Mouse (Mus musculus): ENCODE results near the gene Magi1. TPM values are rescaled to one million over a fixed set of nuclear protein-coding genes. Genes with fewer than 3 reads are reported as not detected.

Gene Magi1
- polyA plus RNA-seq, 1 experiment from 2014 or later = 25.3 TPM

DNA sequence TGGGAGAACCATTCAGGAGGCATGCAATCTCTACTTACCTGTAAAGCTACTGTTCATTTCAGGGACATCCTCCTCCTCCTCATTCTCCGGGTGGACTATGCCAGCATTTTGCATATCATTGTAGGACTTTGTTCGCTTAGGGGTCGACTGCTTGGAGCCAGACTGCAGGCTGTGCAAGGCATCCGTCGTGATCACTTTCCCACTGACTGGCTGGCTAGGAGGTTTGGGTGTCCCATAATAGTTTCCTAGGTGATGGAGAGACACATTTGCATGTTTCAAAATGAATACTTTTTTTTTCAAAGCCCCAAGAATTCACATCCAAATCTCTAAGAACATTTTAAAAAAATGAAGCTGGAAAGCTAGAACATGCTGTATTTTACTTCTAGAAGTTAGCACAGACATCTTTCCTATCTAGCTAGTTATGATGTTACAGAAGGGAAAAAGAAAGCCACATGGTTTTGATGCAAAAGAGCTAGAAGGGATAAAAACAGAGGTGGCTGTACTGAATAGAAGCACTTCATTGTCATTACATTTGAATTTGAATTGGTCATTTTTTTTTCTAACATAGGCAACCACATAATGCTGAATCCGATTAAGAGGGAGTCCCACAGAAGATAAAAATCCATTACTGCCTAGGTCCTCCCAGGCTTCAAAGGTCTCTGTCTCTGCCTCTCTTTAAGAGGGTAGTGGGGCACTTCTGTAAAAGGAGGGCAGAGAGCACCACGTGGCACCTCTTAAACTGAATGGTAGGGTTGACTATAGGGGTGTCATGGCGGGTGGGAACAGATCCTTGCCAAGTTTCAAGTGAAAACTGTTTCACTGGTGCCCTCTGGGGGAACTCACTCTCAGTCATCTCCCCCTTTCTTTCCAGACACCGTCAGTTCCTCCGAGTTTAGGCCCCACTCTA lies 491.2 kb downstream of the Magi1 start:
- Histone ChIP-seq H3K27ac (no peak overlapping the region), H3K4me1 (replicated peaks; ENCODE audit: control insufficient read depth, insufficient read depth, low read length) (peaks cover 6% of the 10 kb centered on the region; the same call in 1 of the 2 replicates), H3K4me2 (replicated peaks) (no peak overlapping the region), H3K27me3 (ENCODE audit: control insufficient read depth, insufficient read depth, low read length) (no peaks in the 10 kb centered on the region), H3K9me3 (ENCODE audit: control insufficient read depth, low read length) (no peaks in the 10 kb centered on the region), H3K9ac (no peak overlapping the region), H3K4me3 (replicated peaks; ENCODE audit: low read length) (no peak overlapping the region), H3K36me3 (replicated peaks; ENCODE audit: control insufficient read depth, insufficient read depth) (no peaks in the 10 kb centered on the region)
- ATAC-seq (ENCODE audit: low FRiP score) (peak; percentile 82), DNase-seq (ENCODE audit: low spot score) (no peak)
- WGBS = 18% methylated on average over 10 of the region's 10 CpGs

DNA sequence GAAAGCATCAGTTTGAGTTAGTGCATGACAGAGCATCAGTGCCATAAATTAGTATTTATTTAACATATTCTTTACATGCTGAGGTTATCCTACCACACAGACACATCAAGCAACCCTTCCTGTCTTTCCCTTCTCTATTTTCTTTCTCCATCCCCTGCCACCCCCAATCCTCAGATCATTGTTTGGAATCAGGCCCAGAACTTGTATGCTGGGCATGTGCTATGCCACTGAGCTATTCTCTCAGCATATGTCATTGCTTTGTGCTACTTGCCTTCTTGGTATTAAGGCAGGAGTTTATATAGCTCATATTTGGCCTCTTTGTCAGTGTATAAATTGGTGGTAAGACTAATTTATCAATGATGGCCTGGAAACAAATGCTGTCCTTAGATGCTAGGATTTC lies 494.0 kb downstream of the Magi1 start:
- Histone ChIP-seq H3K9ac (no peak overlapping the region), H3K27ac (no peak overlapping the region), H3K9me3 (ENCODE audit: control insufficient read depth, low read length) (no peaks in the 10 kb centered on the region), H3K36me3 (replicated peaks; ENCODE audit: control insufficient read depth, insufficient read depth) (no peaks in the 10 kb centered on the region), H3K27me3 (ENCODE audit: control insufficient read depth, insufficient read depth, low read length) (no peaks in the 10 kb centered on the region), H3K4me1 (replicated peaks; ENCODE audit: control insufficient read depth, insufficient read depth, low read length) (peaks cover 6% of the 10 kb centered on the region; the same call in 1 of the 2 replicates), H3K4me2 (replicated peaks) (no peak overlapping the region), H3K4me3 (replicated peaks; ENCODE audit: low read length) (no peak overlapping the region)
- no peak for ATAC-seq (ENCODE audit: low FRiP score)
- DNase-seq (ENCODE audit: low spot score) = no peak

- H3K36me3 ChIP-seq (replicated peaks; ENCODE audit: control insufficient read depth, insufficient read depth) = no peaks in the 10 kb centered on the region
- no peak overlapping the region for H3K27ac ChIP-seq
- H3K4me1 ChIP-seq (replicated peaks; ENCODE audit: control insufficient read depth, insufficient read depth, low read length) = 0 out of 2 replicates have a peak, but pooled peaks cover 1% of the 10 kb centered on the region
- no peak overlapping the region for H3K4me3 ChIP-seq (replicated peaks; ENCODE audit: low read length)
- no peaks in the 10 kb centered on the region for H3K9me3 ChIP-seq (ENCODE audit: control insufficient read depth, low read length)
- DNase-seq (ENCODE audit: low spot score) (no peak), ATAC-seq (ENCODE audit: low FRiP score) (no peak)
- WGBS = 91% methylated on average over 3 of the region's 3 CpGs
- no peak overlapping the region for H3K4me2 ChIP-seq (replicated peaks)
- H3K27me3 ChIP-seq (ENCODE audit: control insufficient read depth, insufficient read depth, low read length) = no peaks in the 10 kb centered on the region
- no peak overlapping the region for H3K9ac ChIP-seq
Observed at GRCm38 (mm10) chr6:93787042-93787441, 496.7 kb downstream of the Magi1 start.

DNA sequence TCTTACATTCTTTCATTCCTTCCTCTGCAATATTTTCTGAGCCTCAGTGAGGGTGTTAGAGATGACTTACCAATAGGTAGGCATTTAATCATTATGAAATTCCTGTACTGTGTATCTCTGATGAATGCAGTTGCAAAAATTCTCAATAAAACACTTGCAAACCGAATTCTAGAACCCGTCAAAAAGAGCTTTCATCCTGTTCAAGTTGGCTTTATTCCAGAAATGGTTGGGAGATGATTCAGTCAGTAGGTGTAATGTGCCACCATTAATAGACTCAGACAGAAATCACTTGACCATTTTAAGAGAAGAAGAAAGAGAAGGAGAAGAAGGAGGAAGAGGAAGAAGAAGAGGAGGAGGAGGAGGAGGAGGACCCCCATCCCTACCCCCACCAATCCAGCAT lies 497.5 kb downstream of the Magi1 start:
- no peak overlapping the region for H3K9ac ChIP-seq
- H3K36me3 ChIP-seq (replicated peaks; ENCODE audit: control insufficient read depth, insufficient read depth) = 0 out of 2 replicates have a peak, but pooled peaks cover 4% of the 10 kb centered on the region
- H3K27ac ChIP-seq = no peak overlapping the region
- H3K4me3 ChIP-seq (replicated peaks; ENCODE audit: low read length) = no peak overlapping the region
- no peaks in the 10 kb centered on the region for H3K27me3 ChIP-seq (ENCODE audit: control insufficient read depth, insufficient read depth, low read length)
- no peak overlapping the region for H3K4me2 ChIP-seq (replicated peaks)
- H3K4me1 ChIP-seq (replicated peaks; ENCODE audit: control insufficient read depth, insufficient read depth, low read length) = no peaks in the 10 kb centered on the region
- ATAC-seq (ENCODE audit: low FRiP score) (no peak), DNase-seq (ENCODE audit: low spot score) (no peak)
- H3K9me3 ChIP-seq (ENCODE audit: control insufficient read depth, low read length) = no peaks in the 10 kb centered on the region
- 83% methylated on average over 2 of the region's 2 CpGs for WGBS

- peaks cover 13% of the 10 kb centered on the region; the same call in 1 of the 2 replicates for H3K36me3 ChIP-seq (replicated peaks; ENCODE audit: control insufficient read depth, insufficient read depth)
- H3K9me3 ChIP-seq (ENCODE audit: control insufficient read depth, low read length) = peaks cover 8% of the 10 kb centered on the region
- no peaks in the 10 kb centered on the region for H3K27me3 ChIP-seq (ENCODE audit: control insufficient read depth, insufficient read depth, low read length)
- 17% methylated on average over 4 of the region's 4 CpGs for WGBS
- ATAC-seq (ENCODE audit: low FRiP score) (no peak; the same call in 1 of the 2 replicates), DNase-seq (ENCODE audit: low spot score) (no peak)
- H3K27ac ChIP-seq = no peak overlapping the region
- H3K4me2 ChIP-seq (replicated peaks) = no peak overlapping the region
- H3K9ac ChIP-seq = no peak overlapping the region
- H3K4me3 ChIP-seq (replicated peaks; ENCODE audit: low read length) = no peak overlapping the region
- H3K4me1 ChIP-seq (replicated peaks; ENCODE audit: control insufficient read depth, insufficient read depth, low read length) = peaks cover 24% of the 10 kb centered on the region; the same call in 1 of the 2 replicates
Observed at GRCm38 (mm10) chr6:93771081-93771480, 512.6 kb downstream of the Magi1 start.

DNA sequence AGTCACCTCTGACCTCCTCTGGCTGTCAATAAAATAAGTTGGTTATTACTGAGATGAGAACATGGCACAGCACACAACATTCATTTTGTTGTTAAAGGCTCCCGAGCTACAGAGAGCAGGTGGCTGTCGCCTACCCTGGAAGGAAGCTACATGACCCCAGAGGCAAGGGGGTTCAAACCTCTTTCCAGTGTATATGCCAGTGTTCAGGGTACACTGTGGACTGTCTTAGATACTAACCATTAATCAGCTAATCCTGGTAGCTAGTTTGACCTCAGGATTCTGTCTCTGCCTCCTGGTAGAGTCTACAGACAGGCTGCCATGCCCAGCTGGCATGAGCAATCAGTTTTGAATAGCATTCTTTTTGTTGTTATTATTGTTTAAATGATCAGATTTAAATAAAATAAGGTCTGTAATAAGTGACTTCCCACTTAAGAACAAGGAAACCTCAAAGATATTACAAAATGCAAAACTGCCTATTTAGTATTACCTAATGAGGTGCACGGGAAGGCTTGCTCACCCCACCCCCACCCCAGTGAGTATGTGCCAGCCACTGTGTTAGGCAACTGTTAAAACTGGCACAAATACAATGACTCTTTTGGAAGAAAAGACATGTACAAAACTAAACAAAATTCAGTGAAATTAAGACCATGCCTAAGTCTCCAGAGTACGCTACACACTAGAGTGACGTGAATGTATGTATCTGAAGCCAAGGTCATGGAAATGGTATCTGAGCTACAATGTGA lies 513.3 kb downstream of the Magi1 start:
- peaks cover 8% of the 10 kb centered on the region for H3K9me3 ChIP-seq (ENCODE audit: control insufficient read depth, low read length)
- no peak overlapping the region for H3K4me3 ChIP-seq (replicated peaks; ENCODE audit: low read length)
- H3K9ac ChIP-seq = no peak overlapping the region
- peaks cover 16% of the 10 kb centered on the region for H3K36me3 ChIP-seq (replicated peaks; ENCODE audit: control insufficient read depth, insufficient read depth)
- DNase-seq (ENCODE audit: low spot score) (no peak), ATAC-seq (ENCODE audit: low FRiP score) (no peak)
- WGBS = 42% methylated on average over 5 of the region's 5 CpGs
- no peak overlapping the region for H3K27ac ChIP-seq
- peaks cover 24% of the 10 kb centered on the region; the same call in 1 of the 2 replicates for H3K4me1 ChIP-seq (replicated peaks; ENCODE audit: control insufficient read depth, insufficient read depth, low read length)
- H3K4me2 ChIP-seq (replicated peaks) = no peak overlapping the region
- no peaks in the 10 kb centered on the region for H3K27me3 ChIP-seq (ENCODE audit: control insufficient read depth, insufficient read depth, low read length)

- H3K27me3 ChIP-seq (ENCODE audit: control insufficient read depth, insufficient read depth, low read length) = no peaks in the 10 kb centered on the region
- no peak overlapping the region for H3K9ac ChIP-seq
- 54% methylated on average over 3 of the region's 3 CpGs for WGBS
- peak overlapping the region; percentile 68; the same call in 1 of the 2 replicates for H3K27ac ChIP-seq
- no peak for ATAC-seq (ENCODE audit: low FRiP score)
- H3K36me3 ChIP-seq (replicated peaks; ENCODE audit: control insufficient read depth, insufficient read depth) = peaks cover 45% of the 10 kb centered on the region
- no peak overlapping the region for H3K4me3 ChIP-seq (replicated peaks; ENCODE audit: low read length)
- H3K4me2 ChIP-seq (replicated peaks) = no peak overlapping the region
- H3K4me1 ChIP-seq (replicated peaks; ENCODE audit: control insufficient read depth, insufficient read depth, low read length) = no peaks in the 10 kb centered on the region
- DNase-seq (ENCODE audit: low spot score) = no peak
- no peaks in the 10 kb centered on the region for H3K9me3 ChIP-seq (ENCODE audit: control insufficient read depth, low read length)
Observed at GRCm38 (mm10) chr6:93758114-93758513, 525.6 kb downstream of the Magi1 start.

DNA sequence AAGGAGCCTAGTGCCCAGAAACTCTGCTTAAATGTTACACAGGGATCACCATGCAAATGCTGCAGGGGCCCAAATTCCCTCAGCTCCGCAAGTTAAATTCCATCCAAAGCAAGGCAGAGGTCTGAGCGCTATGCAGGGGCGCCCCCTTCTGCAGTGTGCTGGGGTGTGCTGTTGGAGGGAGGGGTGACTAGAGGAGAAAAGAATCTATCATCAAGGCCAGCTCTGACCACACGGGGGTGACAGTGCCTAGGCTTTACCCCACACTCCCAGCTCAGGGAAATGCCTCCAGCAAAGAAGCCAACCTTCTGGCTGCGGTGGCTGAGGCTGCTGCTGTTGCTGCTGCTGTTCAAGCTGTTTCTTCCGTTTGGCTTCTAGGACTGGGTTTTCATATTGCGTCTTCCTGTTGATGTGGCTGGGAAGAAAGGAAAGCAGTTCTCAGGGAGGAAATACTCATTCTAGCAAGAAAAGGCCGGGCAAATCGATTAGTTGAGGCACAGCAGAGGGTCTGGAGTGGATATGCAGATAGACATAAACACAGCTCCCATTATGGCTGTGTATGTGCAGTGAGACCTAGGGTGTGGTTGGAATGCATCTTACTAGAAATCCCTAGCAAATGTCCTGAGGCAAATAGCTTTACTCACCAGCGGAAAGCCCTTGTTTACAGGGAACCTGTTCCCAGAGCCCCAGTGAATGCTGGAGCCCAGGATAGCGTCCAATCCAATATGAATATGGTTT lies 526.2 kb downstream of the Magi1 start:
- no peaks in the 10 kb centered on the region for H3K27me3 ChIP-seq (ENCODE audit: control insufficient read depth, insufficient read depth, low read length)
- no peaks in the 10 kb centered on the region for H3K4me1 ChIP-seq (replicated peaks; ENCODE audit: control insufficient read depth, insufficient read depth, low read length)
- H3K4me2 ChIP-seq (replicated peaks) = no peak overlapping the region
- H3K36me3 ChIP-seq (replicated peaks; ENCODE audit: control insufficient read depth, insufficient read depth) = peaks cover 46% of the 10 kb centered on the region
- peak; percentile 84 for DNase-seq (ENCODE audit: low spot score)
- ATAC-seq (ENCODE audit: low FRiP score) = peak; percentile 93
- no peaks in the 10 kb centered on the region for H3K9me3 ChIP-seq (ENCODE audit: control insufficient read depth, low read length)
- no peak overlapping the region for H3K4me3 ChIP-seq (replicated peaks; ENCODE audit: low read length)
- 32% methylated on average over 11 of the region's 11 CpGs for WGBS
- H3K9ac ChIP-seq = no peak overlapping the region
- H3K27ac ChIP-seq = peak overlapping the region; percentile 68

GRCm38 (mm10) chr6:93743145-93743544 lies 540.6 kb downstream of the Magi1 start:
- Histone ChIP-seq H3K4me1 (replicated peaks; ENCODE audit: control insufficient read depth, insufficient read depth, low read length) (0 out of 2 replicates have a peak, but pooled peaks cover 12% of the 10 kb centered on the region), H3K36me3 (replicated peaks; ENCODE audit: control insufficient read depth, insufficient read depth) (peaks cover 43% of the 10 kb centered on the region), H3K9me3 (ENCODE audit: control insufficient read depth, low read length) (no peaks in the 10 kb centered on the region), H3K4me3 (replicated peaks; ENCODE audit: low read length) (no peak overlapping the region), H3K9ac (no peak overlapping the region), H3K27ac (no peak overlapping the region), H3K27me3 (ENCODE audit: control insufficient read depth, insufficient read depth, low read length) (no peaks in the 10 kb centered on the region), H3K4me2 (replicated peaks) (no peak overlapping the region)
- no peak for DNase-seq (ENCODE audit: low spot score)
- WGBS = 43% methylated on average over 6 of the region's 6 CpGs
- ATAC-seq (ENCODE audit: low FRiP score) = no peak
